Mouse (Mus musculus) skeletal muscle tissue, adult 2 months (tissue): Measurements from ENCODE around the gene D10Wsu102e.
A peak's percentile ranks its signal among the peaks of the same experiment; 100 is the strongest.

Experiments
- DNase-seq: peaks from one replicate; pipeline ENCODE4 v3.0.0-alpha.2; 2012; ENCODE audit warnings: low read depth, low spot score

The D10Wsu102e gene

GRCm38 (mm10) chr10:83359956-83360355 lies at the start of gene D10Wsu102e:
Gene D10Wsu102e, plus strand, starts transcription at chr10:83360221.
- DNase-seq: peak; percentile 93

- DNase-seq: no peak
Measured at GRCm38 (mm10) chr10:83310356-83310755, 49.7 kb upstream of the D10Wsu102e start.

DNA sequence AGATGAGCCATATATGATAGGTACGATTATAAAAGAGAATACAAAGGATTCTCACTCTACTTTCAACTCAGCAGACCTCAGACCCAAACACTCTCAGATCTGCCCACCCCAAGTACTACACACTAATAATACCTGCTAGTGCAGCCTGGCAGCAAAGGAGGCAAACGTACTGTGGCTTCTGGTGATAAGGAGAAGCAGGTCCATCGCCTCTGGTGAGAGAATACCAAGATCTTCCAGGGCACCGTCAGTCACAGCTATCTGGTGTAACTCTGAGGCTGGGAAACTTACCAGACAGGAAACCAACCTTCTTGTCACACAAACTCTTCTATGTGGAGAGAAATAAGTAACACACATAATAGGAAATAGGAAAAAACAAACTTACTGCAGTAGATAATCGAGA lies 47.0 kb upstream of the D10Wsu102e start:
- DNase-seq: no peak

DNA sequence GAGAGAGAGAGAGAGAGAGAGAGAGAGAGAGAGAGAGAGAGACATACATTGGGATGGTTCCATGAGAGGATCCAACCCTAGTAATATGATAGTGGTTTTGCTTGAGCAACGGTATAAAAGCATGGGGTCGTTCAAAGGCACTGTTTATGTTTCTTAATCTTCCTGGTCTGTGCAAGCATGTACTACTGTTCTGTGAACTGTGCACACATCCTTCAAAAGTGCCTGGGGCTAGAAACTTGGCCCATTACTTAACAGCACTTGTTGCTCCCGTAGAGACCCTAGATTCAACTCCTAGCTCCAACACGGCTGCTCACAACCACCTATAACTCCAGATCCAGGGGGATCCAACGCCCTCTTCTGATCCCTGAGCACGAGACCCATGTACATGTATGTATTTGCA lies 39.6 kb upstream of the D10Wsu102e start:
- DNase-seq: no peak

DNA sequence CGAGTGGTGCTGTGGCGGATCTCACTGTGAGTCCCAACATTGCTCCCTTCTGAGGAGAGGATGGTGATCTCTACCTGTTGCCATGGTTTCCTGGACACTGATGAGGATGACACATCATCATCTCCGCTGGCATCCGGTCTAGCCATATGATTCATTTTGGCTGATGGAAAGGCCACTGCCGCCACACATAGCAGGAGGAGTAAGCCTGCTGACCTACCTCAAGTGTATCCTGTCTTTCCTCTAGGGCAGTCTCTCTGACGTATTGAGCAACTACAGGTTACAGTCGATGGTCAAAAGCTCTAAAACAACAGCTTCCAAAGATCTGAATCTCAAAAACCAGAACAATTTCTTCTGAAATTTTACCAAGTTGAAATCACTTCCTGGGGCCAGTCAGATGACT lies 39.2 kb upstream of the D10Wsu102e start:
- DNase-seq: peak; percentile 15

DNA sequence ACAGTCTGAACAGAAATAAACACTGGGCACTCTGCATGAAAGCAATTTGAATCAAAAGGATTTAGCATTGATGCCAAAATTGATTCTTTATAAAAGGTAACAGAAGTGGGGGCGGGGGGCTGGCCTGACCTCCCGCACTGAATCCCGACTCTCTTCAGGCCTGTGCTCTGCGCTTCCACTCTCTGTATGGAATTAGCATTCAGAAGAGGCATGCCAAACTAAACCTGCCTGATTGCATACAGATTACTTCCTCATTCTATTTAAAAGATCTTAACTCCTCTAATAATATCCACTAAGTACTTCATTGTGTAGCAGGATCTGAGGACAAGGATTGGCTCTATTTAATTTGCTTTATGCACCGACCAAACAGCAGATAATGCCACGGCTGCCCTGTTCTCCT lies 38.5 kb upstream of the D10Wsu102e start:
- no peak for DNase-seq

- no peak for DNase-seq
Measured at GRCm38 (mm10) chr10:83322551-83323100, 37.4 kb upstream of the D10Wsu102e start.

GRCm38 (mm10) chr10:83324871-83325270 lies 35.1 kb upstream of the D10Wsu102e start:
- no peak for DNase-seq

DNA sequence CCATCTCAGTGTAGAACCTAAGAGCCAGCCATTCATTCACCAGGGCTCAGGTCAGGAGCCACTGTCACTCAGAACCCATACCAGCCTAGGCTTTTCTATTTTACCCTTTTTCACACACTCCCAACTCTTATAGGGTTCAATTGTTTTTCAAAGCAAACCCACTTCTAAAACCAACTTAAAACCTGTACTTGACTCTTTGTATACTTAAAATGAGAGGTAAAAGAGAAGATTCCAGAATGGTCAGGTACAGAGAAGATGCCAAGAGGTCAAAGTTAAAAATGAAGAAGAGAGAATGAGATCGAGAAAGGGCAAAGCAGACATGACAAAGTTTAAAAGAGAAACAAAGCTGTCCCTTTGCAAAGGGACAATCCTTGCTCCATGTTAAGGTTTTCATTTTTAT lies 34.1 kb upstream of the D10Wsu102e start:
- DNase-seq: no peak

- DNase-seq: no peak
Measured at GRCm38 (mm10) chr10:83326648-83327285, 33.3 kb upstream of the D10Wsu102e start.

GRCm38 (mm10) chr10:83328791-83329190 lies 31.2 kb upstream of the D10Wsu102e start:
- DNase-seq: no peak

DNA sequence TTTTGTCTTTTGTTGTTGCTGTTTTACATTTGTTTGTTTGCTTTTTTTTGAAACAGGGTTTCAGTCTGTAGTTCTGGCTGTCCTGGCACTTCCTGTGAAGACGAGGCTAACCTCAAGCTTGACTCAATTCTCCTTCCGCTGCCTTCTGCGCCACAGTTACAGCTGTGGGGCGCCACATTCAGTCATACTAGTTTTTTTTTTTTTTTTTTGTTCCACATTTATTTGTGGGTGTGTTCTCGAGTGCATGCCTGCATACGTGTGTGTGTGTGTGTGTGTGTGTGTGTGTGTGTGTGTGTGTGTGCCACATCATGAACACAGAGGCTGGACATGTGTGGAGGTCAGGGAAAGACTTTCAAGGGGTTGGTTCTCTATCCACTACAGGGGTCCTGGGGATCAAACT lies 29.7 kb upstream of the D10Wsu102e start:
- no peak for DNase-seq

DNA sequence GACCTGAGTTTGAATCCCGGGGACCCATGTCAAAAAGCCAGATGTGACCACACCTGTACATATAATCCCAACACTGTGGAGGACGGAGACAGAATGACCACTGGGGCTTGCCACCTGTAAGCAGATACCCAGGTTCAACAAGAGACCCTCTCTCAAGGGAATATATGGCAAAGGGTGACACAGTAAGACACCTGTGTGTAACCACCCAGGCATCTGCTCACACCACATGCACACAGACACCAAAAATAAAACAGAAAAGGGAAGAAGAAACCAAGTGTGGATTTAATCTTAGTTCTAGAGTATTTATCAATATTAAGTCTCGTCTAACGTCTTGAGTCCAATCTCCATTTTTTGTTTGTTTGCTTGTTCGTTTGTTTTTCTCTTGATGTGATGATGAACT lies 28.2 kb upstream of the D10Wsu102e start:
- DNase-seq: no peak

DNA sequence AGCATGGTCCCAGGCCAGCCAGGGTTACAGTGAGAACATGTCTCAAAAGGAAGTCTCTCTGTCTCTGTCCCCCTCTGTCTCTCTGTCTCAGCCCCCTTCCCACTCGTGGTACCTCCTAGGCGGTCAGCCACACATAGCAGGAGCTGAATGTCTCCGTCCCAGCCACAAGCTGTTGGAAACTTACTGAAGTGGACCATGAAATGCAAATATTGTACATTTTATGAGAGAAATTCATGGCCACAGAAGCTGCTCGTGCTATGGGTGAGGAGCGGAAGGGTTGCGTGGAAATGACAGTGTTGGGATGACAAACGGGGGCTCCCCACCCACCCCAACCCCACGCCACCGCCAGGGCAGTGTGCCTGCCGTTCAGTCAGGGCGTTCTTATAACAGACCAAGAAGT lies 27.4 kb upstream of the D10Wsu102e start:
- DNase-seq: no peak

- DNase-seq: no peak
Measured at GRCm38 (mm10) chr10:83336336-83336735, 23.7 kb upstream of the D10Wsu102e start.

DNA sequence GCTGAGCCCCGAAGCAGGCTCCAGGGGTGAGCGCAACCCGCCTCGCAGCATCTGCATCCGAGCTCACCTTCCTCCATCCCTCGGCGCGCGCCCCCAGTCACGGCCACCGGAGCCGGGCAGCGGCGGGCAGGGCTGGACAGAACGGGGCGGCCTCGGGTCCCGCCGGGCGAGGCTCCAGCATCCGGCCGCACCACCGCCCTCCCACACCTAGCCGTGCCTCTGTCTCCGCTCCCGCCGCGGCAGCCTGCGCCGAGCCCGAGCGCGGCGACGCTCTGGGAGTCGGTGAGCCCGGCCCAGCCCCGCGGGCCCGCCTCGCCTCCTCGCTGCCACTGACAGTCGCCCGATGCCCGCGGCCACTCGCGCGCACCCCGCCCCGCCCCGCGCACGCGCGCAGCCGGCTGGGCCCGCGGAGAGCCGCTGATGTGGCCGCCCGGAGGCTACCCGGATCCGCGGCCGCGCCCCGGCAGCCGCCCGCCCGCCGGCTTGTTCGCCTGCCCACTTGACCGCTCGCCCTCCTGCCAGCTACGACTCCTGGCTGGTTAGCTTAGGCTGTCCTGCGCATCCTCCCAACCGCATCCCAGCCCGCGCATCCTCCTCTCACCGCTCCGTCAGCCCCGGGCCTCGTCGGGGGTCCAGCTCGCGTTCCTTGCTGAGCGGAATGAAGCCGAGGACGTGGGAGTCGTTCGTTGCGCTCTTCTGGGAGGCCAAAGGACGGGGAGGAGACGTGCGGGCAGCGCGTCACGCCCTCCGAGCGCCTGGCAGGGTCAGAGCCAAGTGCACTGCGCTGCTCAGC lies 22.7 kb upstream of the D10Wsu102e start, which contains the start of gene Slc41a2:
Gene Slc41a2 (minus strand): TSS at position 724 of the 793 bp plus-strand sequence.
- DNase-seq: peak; percentile 34

DNA sequence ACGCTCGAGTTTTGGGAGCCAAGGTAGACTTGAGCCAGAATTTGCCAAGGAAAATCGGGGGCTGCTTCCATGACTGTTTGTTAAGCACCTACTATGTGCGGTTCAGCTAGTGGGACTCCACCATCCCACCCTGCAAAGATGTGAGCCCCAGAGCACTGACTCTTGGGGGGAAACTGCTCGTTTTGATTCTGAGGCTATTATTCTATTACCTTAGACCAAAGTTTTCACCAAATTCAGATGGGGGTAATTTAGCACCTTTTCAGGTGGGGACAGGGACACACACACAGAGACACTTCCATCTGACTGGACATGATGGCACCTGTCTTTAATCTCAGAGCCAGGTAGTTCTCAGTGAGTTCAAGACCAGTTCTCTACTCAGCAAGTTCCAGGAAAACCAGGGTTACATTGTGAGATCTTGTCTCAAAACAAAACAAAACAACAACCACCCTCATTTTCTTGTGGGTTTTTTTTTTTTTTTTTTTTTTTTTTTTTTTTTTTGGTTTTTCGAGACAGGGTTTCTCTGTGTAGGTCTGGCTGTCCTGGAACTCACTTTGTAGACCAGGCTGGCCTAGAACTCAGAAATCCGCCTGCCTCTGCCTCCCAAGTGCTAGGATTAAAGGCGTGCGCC lies 21.9 kb upstream of the D10Wsu102e start:
- no peak for DNase-seq

DNA sequence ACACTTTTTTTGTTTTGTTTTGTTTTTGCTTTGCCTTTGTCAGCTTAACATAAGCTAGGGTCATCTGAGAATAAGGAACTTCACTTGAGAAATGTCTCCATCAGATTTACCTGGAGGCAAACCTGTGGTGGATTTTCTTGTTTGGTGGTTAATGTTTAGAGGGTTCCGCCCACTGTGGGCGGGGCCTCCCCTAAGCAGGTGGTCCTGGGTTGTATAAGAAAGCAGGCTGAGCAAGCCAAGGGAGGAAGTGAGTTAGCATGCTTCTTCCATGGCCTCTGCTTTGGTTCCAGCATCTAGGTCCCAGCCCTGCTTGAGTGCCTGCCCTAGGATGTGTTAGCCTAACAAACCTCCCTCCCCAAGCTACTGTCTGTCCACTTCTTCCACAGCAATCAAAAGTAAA lies 18.8 kb upstream of the D10Wsu102e start:
- DNase-seq: no peak

DNA sequence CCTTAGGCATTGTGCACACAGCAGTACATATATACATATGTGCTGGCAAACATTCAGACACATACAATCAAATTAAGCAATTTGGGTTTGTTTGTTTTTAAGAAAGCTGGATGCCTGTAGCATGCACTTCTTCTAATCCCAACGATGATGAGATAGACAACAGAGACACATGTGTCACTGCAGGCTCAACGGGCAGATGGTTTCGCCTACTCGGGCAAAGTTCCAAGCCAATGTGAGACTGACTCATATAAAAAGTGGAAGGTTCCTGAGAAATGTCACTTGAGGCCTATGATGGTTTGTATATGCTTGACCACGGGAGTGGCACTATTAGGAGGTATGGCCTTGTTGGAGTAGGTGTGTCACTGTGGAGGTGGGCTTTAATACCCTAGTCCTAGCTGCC lies 16.9 kb upstream of the D10Wsu102e start:
- DNase-seq: peak; percentile 29

GRCm38 (mm10) chr10:83343828-83344685 lies 16.0 kb upstream of the D10Wsu102e start:
- DNase-seq: peak; percentile 21

DNA sequence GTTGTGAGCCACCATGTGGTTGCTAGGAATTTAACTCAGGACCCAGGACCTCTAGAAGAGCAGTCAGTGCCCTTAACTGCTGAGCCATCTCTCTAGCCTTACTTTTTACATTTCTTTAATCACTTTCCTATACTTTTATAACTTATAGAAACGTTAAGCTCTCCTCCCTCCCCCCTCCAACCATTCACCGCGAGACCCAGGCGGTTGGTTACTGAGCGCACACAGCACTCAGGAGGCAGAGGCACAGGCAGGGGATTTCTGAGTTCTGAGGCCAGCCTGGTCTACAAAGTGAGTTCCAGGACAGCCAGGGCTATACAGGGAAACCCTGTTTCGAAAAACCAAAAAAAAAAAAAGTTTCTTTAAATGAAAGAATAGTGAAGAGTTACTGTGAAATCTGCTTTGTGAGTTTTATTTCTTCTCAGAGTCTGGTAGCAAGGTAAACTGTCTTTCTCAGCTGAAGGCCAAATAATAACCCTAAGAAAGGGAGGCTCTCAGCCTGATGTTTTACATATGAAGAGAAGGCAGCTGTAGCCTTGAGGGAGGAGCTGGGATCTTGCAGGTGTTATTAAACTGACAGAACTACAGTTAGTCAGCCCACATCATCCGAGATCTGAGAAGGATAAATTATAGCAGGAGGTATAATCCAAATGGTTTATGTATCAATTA lies 14.2 kb upstream of the D10Wsu102e start:
- DNase-seq: no peak
